Mouse (Mus musculus): ENCODE measurements around the gene Rnaseh1. TPM values are rescaled to one million over a fixed set of nuclear protein-coding genes. Genes with fewer than 3 reads are reported as not detected.

Gene Rnaseh1
- 8.8 and 15.6 TPM in 2 replicates for polyA plus RNA-seq (2012; rRNA removed; ENCODE audit: low replicate concordance)

GRCm38 (mm10) chr12:28649141-28650110 is at the start of gene Rnaseh1:
Gene Rnaseh1, plus strand, starts transcription at chr12:28649602.

DNA sequence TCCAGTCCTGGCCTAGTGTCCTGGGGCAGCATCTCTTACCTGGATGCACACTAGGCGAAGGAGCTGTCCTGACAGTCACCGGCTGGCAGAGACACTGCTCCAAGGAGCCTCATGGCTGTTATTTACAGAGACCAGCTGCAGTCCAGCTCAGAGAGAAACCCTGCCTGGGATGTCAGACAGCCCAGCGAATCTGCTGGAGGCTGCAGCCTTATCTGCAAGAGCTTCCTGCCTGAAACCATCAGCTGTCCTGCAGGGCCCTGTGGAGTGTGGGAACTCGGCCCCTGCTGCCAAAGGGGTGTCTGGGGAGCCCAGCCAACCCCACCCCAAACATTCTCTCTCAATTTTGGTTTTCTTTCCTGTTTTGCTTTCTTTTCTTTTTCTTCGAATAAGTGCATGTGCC is 26.2 kb upstream of the Rnaseh1 start, which contains the start of gene Colec11:
Colec11 (minus strand) TSS at position 183 of the 400 bp plus-strand sequence.

DNA sequence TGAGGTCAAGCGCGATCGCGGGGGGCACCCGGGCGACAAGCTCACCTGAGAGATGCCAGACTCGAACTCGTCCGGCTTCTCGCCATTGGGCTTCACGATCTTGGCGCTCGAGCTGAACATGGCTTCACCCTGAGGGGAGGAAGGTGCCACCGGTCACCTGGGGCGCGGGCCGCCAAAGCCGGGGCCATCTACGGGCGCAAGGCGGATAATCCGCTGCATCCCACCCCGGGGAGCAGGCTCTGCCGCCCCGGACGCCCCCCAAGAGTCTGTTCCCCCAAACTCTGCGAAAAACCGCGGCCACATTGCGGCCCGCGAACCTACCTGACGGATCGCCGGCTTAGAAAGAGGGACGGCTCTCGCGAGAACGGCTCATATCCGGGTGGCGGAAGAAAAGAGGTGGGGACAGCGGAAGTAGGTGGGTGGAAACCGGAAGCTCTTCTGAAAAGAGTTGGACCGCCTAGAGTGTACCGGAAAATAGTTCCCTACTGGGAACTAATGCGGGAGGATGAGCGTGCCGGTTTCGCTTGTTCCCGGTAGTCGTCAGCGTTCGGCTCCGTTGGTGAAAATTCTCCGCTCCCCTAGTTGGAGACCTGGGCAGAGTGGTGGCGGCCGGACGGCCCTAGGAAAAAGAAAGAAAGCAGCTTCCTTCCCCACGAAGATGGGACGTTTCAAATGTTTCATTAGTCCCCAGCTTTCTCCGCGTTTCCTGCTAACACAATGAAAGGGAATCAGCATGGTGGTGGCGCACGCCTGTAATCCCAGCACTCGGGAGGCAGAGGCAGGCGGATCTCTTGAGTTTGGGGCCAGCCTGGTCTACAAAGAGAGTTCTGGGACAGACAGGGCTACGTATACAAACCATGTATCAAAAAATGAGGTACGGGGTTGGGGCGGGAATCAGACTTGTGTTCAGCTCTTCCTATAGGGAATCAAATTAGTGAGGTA is 13.6 kb upstream of the Rnaseh1 start, which contains the start of gene Rps7:
Rps7 (minus strand) TSS at position 419 of the 942 bp plus-strand sequence.

GRCm38 (mm10) chr12:28675121-28675924 is 25.9 kb downstream of the Rnaseh1 start, which contains the start of gene Adi1:
Gene Adi1, plus strand, starts transcription at chr12:28675231.

Other genes with a start within 250 kb of the Rnaseh1 start
- gene Dcdc2c, start 97.2 kb upstream of the Rnaseh1 start, polyA plus RNA-seq (2012; rRNA removed; ENCODE audit: low replicate concordance): not detected in 2 replicates
- gene Allc, start 67.1 kb upstream of the Rnaseh1 start, polyA plus RNA-seq (2012; rRNA removed; ENCODE audit: low replicate concordance): not detected in 2 replicates
- gene Colec11, start 26.2 kb upstream of the Rnaseh1 start, polyA plus RNA-seq (2012; rRNA removed; ENCODE audit: low replicate concordance): 1.4 and 4.4 TPM in 2 replicates
- 172 and 431 TPM in 2 replicates for gene Rps7, start 13.6 kb upstream of the Rnaseh1 start, polyA plus RNA-seq (2012; rRNA removed; ENCODE audit: low replicate concordance)
- gene Adi1, start 25.6 kb downstream of the Rnaseh1 start, polyA plus RNA-seq (2012; rRNA removed; ENCODE audit: low replicate concordance): 31.9 and 34.1 TPM in 2 replicates
- gene Trappc12, start 100.9 kb downstream of the Rnaseh1 start, polyA plus RNA-seq (2012; rRNA removed; ENCODE audit: low replicate concordance): 33.7 and 44.8 TPM in 2 replicates
- gene Eipr1, start 102.2 kb downstream of the Rnaseh1 start, polyA plus RNA-seq (2012; rRNA removed; ENCODE audit: low replicate concordance): 36.2 and 37.5 TPM in 2 replicates

All from subcutaneous adipose tissue, adult 2 months (tissue).